Comparison of ENCODE assay signal across 22 mouse cellular contexts in genomic region chr9:14605992-14606391, GRCm38 (mm10). TPM values are rescaled to one million over a fixed set of nuclear protein-coding genes. Genes with fewer than 3 reads are reported as not detected.
DNase-seq lines count a peak whose midpoint lies in the region; ATAC-seq and TF ChIP-seq lines count a peak whose summit lies in the region.
"Had no signal": no experiment of that assay in that cellular context is flagged by ENCODE, and none has a peak within 500 bp of the region (broad histone marks: within the 10 kb centered on the region; RNA-seq: fewer than 3 reads in every experiment).

No protein-coding gene starts in this region.

- H3K4me1 ChIP-seq in lung, postnatal 0 days (ENCODE audit: insufficient read depth, low read depth, low read length) = peaks cover 12% of the 10 kb centered on the region
- H3K4me1 ChIP-seq in CH12.LX (ENCODE audit: control insufficient read depth in 1 of 2, insufficient read depth in 2 of 2) = 0 out of 4 replicates have a peak, but pooled peaks cover 0 to 5% of the 10 kb centered on the region in 2 experiments
- peaks cover 27% of the 10 kb centered on the region for H3K4me1 ChIP-seq in midbrain, embryonic 13.5 days (replicated peaks)
- peaks cover 41% of the 10 kb centered on the region for H3K4me1 ChIP-seq in kidney, embryonic 16.5 days (ENCODE audit: insufficient read depth, low read length)

- no peak for TF ChIP-seq CTCF in lung, postnatal 0 days (IDR thresholded peaks at IDR 0.05)
- TF ChIP-seq CTCF in CH12.LX (conservative IDR thresholded peaks at IDR 0.05 in 1 of 2, IDR thresholded peaks at IDR 0.05 in 1 of 2; ENCODE audit: low read depth in 2 of 2, low read length in 2 of 2) = no peak

- dilution Hi-C loops in CH12.LX (cut with MboI; ENCODE audit: extremely low pct_ligation_motif_present, extremely low pct_unique_long_range_greater_than_20kb, low sequenced_read_pairs) = no loop called here

- no peaks in the 10 kb centered on the region for H3K27me3 ChIP-seq in lung, postnatal 0 days (replicated peaks; ENCODE audit: insufficient read depth, low read length)
- no peaks in the 10 kb centered on the region for H3K27me3 ChIP-seq in CH12.LX (replicated peaks)
- H3K27me3 ChIP-seq in midbrain, embryonic 13.5 days = no peaks in the 10 kb centered on the region
- no peaks in the 10 kb centered on the region for H3K27me3 ChIP-seq in kidney, embryonic 16.5 days (ENCODE audit: insufficient read depth, low read length)
- H3K27me3 ChIP-seq: embryonic facial prominence, embryonic 13.5 days; forebrain, embryonic 12.5 days; heart, embryonic 13.5 days; hindbrain, embryonic 12.5 days had no signal

- 68% methylated on average over 4 of the region's 4 CpGs for WGBS in lung, postnatal 0 days
- 91% methylated on average over 4 of the region's 4 CpGs for WGBS in midbrain, embryonic 13.5 days
- 78% methylated on average over 4 of the region's 4 CpGs for WGBS in kidney, embryonic 16.5 days

- in situ Hi-C loops in CH12.LX (cut with MboI; ENCODE audit: low pct_ligation_motif_present, low pct_unique_long_range_greater_than_20kb, low sequenced_read_pairs) = no loop called here

- H3K36me3 ChIP-seq in lung, postnatal 0 days (ENCODE audit: insufficient read depth, low read length) = no peaks in the 10 kb centered on the region
- peaks cover 0 to 4% of the 10 kb centered on the region in 2 experiments for H3K36me3 ChIP-seq in CH12.LX (replicated peaks in 1 of 2; ENCODE audit: control insufficient read depth in 1 of 2, insufficient read depth in 1 of 2, low read length in 1 of 2)
- peaks cover 4% of the 10 kb centered on the region for H3K36me3 ChIP-seq in midbrain, embryonic 13.5 days
- H3K36me3 ChIP-seq in kidney, embryonic 16.5 days (ENCODE audit: insufficient read depth, low read length) = no peaks in the 10 kb centered on the region

- ATAC-seq in lung, postnatal 0 days = no peak
- ATAC-seq in midbrain, embryonic 13.5 days = no peak
- ATAC-seq in kidney, embryonic 16.5 days (ENCODE audit: low FRiP score, low TSS enrichment) = no peak
- ATAC-seq: CD4-positive, CD25-positive, alpha-beta regulatory T cell, adult 4 months; forebrain, embryonic 16.5 days; hindbrain, embryonic 16.5 days had no signal

- H3K4me3 ChIP-seq in lung, postnatal 0 days (ENCODE audit: low read depth, low read length) = no peak overlapping the region
- peak overlapping the region in 1 of 3 experiments; percentile 44 for H3K4me3 ChIP-seq in CH12.LX (replicated peaks in 1 of 3; ENCODE audit: low read depth in 2 of 3, low read length in 2 of 3, poor library complexity in 1 of 3)
- H3K4me3 ChIP-seq in midbrain, embryonic 13.5 days (replicated peaks) = no peak overlapping the region
- no peak overlapping the region for H3K4me3 ChIP-seq in kidney, embryonic 16.5 days (ENCODE audit: low read length)
- H3K4me3 ChIP-seq: embryonic facial prominence, embryonic 13.5 days; forebrain, embryonic 12.5 days; heart, embryonic 13.5 days; hindbrain, embryonic 12.5 days had no signal

- no peak overlapping the region for H3K4me2 ChIP-seq in lung, postnatal 0 days (replicated peaks; ENCODE audit: low read depth, low read length)
- H3K4me2 ChIP-seq in CH12.LX (ENCODE audit: insufficient read depth, low read depth, poor library complexity, severe bottlenecking) = no peak overlapping the region
- H3K4me2 ChIP-seq in midbrain, embryonic 13.5 days (replicated peaks) = no peak overlapping the region
- no peak overlapping the region for H3K4me2 ChIP-seq in kidney, embryonic 16.5 days (replicated peaks; ENCODE audit: low read depth, low read length)
- H3K4me2 ChIP-seq: embryonic facial prominence, embryonic 13.5 days; forebrain, embryonic 12.5 days; heart, embryonic 13.5 days; hindbrain, embryonic 12.5 days had no signal

- TF ChIP-seq EP300 in lung, postnatal 0 days (IDR thresholded peaks at IDR 0.05) = 0 out of 2 replicates have a peak, but pooled peaks have one; percentile 8
- no peak for TF ChIP-seq EP300 in CH12.LX (IDR thresholded peaks at IDR 0.05; ENCODE audit: low read length)

- no peak for DNase-seq in lung, postnatal 0 days (ENCODE audit: low spot score)
- no peak for DNase-seq in lung, postnatal 4 days
- DNase-seq in CH12.LX (ENCODE audit: extremely low read depth) (peak; percentile 43), R1 (ENCODE audit: low read depth, low spot score) (peak; percentile 11)
- DNase-seq: adrenal gland, postnatal 10 days; B cell, adult 2 months; cerebellum, adult 11-12 months; cerebellum, adult 9-10 months; cerebellum, postnatal 36 days; gastrocnemius, postnatal 14 days; heart, postnatal 10 days; heart, postnatal 4 days had no signal

- no peaks in the 10 kb centered on the region for H3K79me2 ChIP-seq in CH12.LX (replicated peaks; ENCODE audit: control insufficient read depth, extremely low read depth, insufficient read depth, poor library complexity, severe bottlenecking)

- TF ChIP-seq RAD21 in CH12.LX (IDR thresholded peaks at IDR 0.05; ENCODE audit: low read depth, low read length) = no peak

- H3K9ac ChIP-seq in lung, postnatal 0 days (replicated peaks; ENCODE audit: low read depth) = no peak overlapping the region
- no peak overlapping the region for H3K9ac ChIP-seq in CH12.LX (ENCODE audit: insufficient read depth, low read depth)
- no peak overlapping the region for H3K9ac ChIP-seq in midbrain, embryonic 13.5 days (replicated peaks)
- H3K9ac ChIP-seq in kidney, embryonic 16.5 days (replicated peaks; ENCODE audit: low read length) = no peak overlapping the region
- H3K9ac ChIP-seq: embryonic facial prominence, embryonic 13.5 days; forebrain, embryonic 12.5 days; heart, embryonic 13.5 days; hindbrain, embryonic 12.5 days had no signal

- H3K9me3 ChIP-seq in lung, postnatal 0 days (ENCODE audit: low read length) = no peaks in the 10 kb centered on the region
- H3K9me3 ChIP-seq in CH12.LX (replicated peaks; ENCODE audit: low read length) = peaks cover 4% of the 10 kb centered on the region
- no peaks in the 10 kb centered on the region for H3K9me3 ChIP-seq in midbrain, embryonic 13.5 days
- H3K9me3 ChIP-seq in kidney, embryonic 16.5 days (ENCODE audit: low read length) = no peaks in the 10 kb centered on the region
- H3K9me3 ChIP-seq: embryonic facial prominence, embryonic 13.5 days; forebrain, embryonic 12.5 days; heart, embryonic 13.5 days; hindbrain, embryonic 12.5 days had no signal

- TF ChIP-seq POLR2A in CH12.LX (IDR thresholded peaks at IDR 0.05; ENCODE audit: low read depth, low read length) = no peak

- no peak overlapping the region for H3K27ac ChIP-seq in lung, postnatal 0 days (ENCODE audit: low read length)
- no peak overlapping the region for H3K27ac ChIP-seq in CH12.LX (ENCODE audit: insufficient read depth, low read depth)
- no peak overlapping the region for H3K27ac ChIP-seq in midbrain, embryonic 13.5 days
- H3K27ac ChIP-seq in kidney, embryonic 16.5 days (ENCODE audit: low read length) = no peak overlapping the region
- H3K27ac ChIP-seq: embryonic facial prominence, embryonic 13.5 days; forebrain, embryonic 12.5 days; heart, embryonic 13.5 days; hindbrain, embryonic 12.5 days had no signal

TF ChIP-seq in CH12.LX, 34 proteins besides CTCF, POLR2A, EP300 and RAD21:
- TF ChIP-seq ZKSCAN1 (IDR thresholded peaks at IDR 0.05; ENCODE audit: borderline replicate concordance, low read depth, low read length) (no peak), ELF1 (IDR thresholded peaks at IDR 0.05; ENCODE audit: low read depth, low read length) (no peak), CHD1 (IDR thresholded peaks at IDR 0.05; ENCODE audit: low read depth, low read length) (no peak)
TF ChIP-seq in CH12.LX: peak in this region for 0.

RNA-seq across cellular contexts. Expression of gene Amotl1, which starts 38.9 kb away (rescaled TPM):
- polyA plus RNA-seq in lung, postnatal 0 days (2015; fragmentation: Nextera tagmentation; extraction: Ambion mirVana) = 12.9 and 14.3 TPM in 2 replicates
- total RNA-seq in CH12.LX (2012; rRNA removed) (0.80 and 0.93 TPM in 2 replicates), CH12.LX (2014; rRNA removed) (1.2 and 1.5 TPM in 2 replicates)
- polyA plus RNA-seq in CH12.LX (2012; ENCODE audit: insufficient read length, low read depth) = 2.7 and 3.3 TPM in 2 replicates
- polyA plus RNA-seq in midbrain, embryonic 13.5 days (2015; fragmentation: Nextera tagmentation; extraction: Ambion mirVana) = 9.8 and 9.9 TPM in 2 replicates
- 21.3 and 21.9 TPM in 2 replicates for polyA plus RNA-seq in kidney, embryonic 16.5 days (2015; fragmentation: Nextera tagmentation; extraction: Ambion mirVana)
- total RNA-seq: granulocyte monocyte progenitor cell, adult 5-6 weeks had no signal

Comparison
In these comparisons a context has a peak if more than half of its experiments do, and no peak if none do; other contexts are left out.
1. DNase-seq: peak in CH12.LX (single experiment) and R1 (single experiment); none in lung, postnatal 0 days (single experiment) and lung, postnatal 4 days (0 of 2).